Mouse (Mus musculus) v-Abl transformed pro-B cells (cell line): Measurements from ENCODE around the gene Hmgn1.
"Not testable (repeated sequence)": the region's sequence is repeated elsewhere in the genome, so short reads cannot be mapped to it uniquely, and the experiment has no call there.

ENCODE experiments used
- in situ Hi-C, 2 experiments: fragments of 400-800 bp; cut with MboI; formaldehyde crosslinking; loops; one replicate each; pipeline ENCODE4 v1.15.1; 2025; ENCODE audit not compliant: unreplicated experiment in 2 of 2

Gene Hmgn1

DNA sequence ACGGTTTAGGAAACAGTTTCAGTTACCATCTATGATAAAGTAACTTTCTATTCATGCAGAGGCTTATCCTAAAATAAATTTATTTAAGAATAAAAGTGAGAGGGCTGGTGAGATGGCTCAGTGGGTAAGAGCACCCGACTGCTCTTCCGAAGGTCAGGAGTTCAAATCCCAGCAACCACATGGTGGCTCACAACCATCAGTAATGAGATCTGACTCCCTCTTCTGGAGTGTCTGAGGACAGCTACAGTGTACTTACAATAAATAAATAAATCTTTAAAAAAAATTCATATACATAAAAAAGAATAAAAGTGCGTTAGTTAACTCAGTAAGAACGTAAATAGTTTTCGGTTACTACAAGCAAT is 17.2 kb upstream of the Hmgn1 start:
- in situ Hi-C loops, result loop anchor here (5.0 kb wide), 2 partner anchors 147 to 157 kb away; no protein-coding TSS in a partner anchor

- in situ Hi-C loops, result no loop called here
Observed at GRCm38 (mm10) chr16:96128466-96128865, 937 bp upstream of the Hmgn1 start.

DNA sequence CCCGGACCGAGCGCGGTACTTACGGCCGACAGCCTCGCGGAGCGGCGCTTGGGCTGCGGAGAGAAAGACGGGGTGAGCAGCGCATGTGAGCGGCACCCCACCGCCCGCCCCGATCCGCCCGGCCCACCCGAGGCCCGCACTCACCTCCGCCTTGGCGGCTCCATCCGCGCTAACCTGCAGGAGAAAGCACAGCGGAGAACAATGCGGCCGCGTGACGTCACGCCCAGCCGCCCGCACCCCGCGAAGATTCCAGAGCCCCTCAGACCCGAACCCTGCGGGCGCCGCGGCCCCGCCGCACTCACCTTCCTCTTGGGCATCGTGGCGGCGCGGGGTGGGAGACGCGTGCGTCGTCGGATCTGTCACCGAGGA is 257 bp downstream of the Hmgn1 start:
- in situ Hi-C loops, result no loop called here

- in situ Hi-C loops, result no loop called here
Observed at GRCm38 (mm10) chr16:96126684-96127171, 801 bp downstream of the Hmgn1 start.

DNA sequence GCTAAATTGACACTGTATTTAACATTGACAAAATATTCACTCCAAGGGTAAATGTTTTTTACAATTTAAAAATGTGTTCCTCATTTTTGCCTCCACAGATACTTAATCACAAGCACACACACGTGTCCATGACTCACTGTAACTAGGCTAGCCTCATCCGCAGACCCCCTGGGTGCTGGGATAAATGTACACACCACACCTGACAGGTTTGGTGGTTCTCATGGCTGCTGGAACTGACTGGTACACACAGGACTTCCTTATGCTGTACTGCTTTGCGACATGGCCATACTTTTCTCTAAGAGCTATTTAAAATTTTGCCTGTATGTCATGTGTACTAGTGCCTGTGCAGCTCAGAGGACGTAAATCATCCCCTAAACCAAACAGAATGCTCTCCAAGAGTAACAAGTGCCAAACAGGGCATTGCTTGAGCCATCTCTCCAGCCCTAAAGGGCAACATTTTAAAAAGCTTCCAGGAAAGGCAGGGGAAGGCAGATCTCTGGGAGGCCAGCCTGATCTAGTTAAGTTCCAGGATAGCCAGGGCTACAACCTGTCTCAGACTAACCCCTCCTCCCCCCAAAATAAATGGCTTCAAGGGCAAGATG is 7.4 kb downstream of the Hmgn1 start:
- in situ Hi-C loops, result no loop called here

GRCm38 (mm10) chr16:96114729-96115128 is 12.8 kb downstream of the Hmgn1 start:
- in situ Hi-C loops, result no loop called here

DNA sequence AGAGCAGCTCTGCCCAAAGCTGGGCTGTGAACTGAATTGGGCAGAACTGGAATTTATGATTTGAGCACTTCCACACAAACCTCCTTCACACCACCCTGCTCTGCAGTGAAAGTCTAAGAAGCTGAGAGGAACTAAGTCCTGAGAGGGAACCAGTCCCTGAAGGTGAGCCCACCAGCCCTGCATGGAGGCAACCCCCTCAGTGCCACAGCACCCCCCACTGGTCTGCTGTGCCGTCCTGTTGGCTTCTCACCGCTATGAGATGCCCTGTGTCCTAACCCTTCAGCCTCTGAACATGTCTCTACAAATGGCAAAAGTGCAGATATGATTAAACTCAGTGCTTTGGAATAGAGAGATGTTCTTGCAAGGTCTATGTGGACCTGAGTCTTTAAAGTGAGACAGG is 14.8 kb downstream of the Hmgn1 start:
- in situ Hi-C loops, result no loop called here

DNA sequence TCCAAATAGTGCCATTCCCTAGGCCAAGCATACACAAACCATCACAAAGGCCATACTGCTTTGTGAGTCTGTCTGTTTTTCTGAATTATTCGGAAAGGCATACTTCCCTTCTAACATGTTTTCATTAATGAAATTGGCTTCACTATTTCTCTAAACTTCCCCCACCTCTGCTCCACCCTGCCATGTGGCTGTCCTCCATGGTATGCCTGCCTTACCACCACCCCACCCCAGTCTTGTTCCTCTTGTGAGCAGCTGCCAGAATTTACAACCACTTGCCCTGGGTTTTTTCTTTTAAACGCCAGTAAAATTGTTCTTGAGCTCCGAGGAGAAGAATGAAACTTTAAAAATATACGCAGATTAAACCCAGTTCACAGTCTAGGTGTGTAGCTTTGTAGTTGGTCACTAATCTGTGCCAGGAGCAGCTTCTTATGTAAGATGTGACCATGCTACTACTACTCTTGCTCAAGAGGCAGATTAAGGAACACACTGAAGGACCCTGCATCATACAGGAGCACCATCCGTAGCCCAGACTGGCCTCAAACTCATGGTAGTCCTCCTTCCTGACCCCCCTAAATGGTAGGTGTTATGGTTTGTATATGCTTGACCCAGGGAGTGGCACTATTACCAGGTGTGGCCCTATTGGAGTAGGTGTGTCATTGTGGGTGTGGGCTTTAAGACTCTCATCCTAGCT is 16.7 kb downstream of the Hmgn1 start:
- in situ Hi-C loops, result no loop called here

GRCm38 (mm10) chr16:96109673-96110072 is 17.9 kb downstream of the Hmgn1 start:
- in situ Hi-C loops, result no loop called here

GRCm38 (mm10) chr16:96103036-96103435 is 24.5 kb downstream of the Hmgn1 start:
- in situ Hi-C loops, result no loop called here

DNA sequence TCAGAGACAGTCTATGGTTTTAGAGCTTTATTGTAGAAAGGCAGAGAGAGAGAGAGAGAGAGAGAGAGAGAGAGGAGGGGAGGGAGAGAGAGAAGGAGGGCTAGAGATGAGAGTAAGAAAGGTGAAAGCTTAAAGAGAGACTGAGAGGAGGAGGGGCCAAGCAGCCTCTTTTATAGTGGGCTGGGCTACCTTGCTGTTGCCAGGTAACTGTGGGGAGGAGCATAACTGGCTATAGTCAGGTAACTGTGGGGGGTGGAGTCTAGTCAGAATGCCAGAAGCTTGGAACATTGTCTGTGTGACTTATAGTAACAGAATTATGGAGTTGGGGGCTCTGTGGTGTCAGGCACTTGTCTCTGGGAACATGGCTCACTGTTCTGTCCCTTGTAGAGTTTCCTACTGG is 29.7 kb downstream of the Hmgn1 start:
- in situ Hi-C loops, result not testable (repeated sequence)

DNA sequence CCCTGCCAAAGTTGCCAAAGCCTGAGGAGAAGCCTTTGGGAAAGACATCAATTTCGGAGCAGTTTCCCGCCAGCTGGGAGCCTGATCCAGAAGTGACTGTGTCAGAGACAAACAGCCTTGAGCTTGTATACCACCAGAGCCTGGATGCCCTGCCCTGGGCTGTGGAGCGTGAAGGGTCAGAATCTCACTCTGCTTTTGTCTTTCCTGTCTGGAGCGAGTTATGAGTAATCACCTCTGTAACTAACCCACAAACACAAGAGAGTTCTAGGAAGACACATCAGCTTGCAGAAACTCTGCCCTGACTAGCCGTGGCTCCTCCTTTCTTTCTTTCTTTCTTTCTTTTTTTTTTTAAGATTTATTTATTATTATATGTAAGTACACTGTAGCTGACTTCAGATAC is 31.6 kb downstream of the Hmgn1 start:
- in situ Hi-C loops, result no loop called here

- in situ Hi-C loops, result no loop called here
Observed at GRCm38 (mm10) chr16:96091515-96092504, 35.7 kb downstream of the Hmgn1 start.

GRCm38 (mm10) chr16:96088120-96088519 is 39.4 kb downstream of the Hmgn1 start:
- in situ Hi-C loops, result no loop called here

GRCm38 (mm10) chr16:96087436-96087835 is 40.1 kb downstream of the Hmgn1 start:
- in situ Hi-C loops, result no loop called here

GRCm38 (mm10) chr16:96087001-96087400 is 40.5 kb downstream of the Hmgn1 start:
- in situ Hi-C loops, result no loop called here

DNA sequence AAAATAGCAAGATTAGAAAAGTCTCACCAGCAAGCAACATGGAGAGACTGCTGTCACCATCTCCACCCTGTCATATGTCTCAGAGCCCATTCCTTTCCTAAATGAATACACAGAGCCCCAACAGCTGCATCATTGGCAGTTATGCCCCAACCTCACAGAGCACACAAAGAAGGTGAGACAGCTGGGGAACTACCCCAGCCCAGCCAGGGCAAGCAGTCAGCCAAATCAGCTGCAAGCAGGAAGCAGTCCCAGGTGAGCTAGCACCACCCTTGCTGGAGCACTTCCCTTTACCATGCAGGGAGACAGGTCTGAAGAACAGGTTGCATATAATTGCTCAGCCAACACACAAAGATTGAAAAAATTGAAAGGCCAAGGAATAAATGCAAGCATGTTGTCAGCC is 41.9 kb downstream of the Hmgn1 start:
- in situ Hi-C loops, result no loop called here

DNA sequence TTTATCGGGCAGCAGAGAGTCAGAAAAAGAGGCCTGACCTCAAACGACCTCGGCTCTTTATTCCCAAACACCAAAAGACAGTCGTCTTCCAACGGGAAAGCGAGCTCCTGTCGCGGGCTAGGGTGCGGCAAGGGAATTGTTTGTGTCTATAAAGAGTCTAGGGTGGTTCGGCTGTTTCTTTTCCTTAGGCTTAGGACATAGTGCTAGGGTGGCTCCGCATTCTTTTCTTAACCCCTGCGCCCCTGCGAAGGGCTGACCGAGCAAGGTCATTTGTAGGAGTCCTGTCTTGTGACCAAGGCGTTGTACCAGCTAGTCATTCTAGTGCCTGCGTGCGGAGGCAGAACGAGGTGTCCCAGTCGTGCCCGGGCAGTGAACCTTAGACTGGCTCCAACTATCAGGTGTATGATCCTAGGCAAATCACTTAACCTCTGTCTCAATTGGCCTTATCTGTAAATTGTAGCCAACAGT is 44.3 kb downstream of the Hmgn1 start:
- in situ Hi-C loops, result no loop called here

GRCm38 (mm10) chr16:96082301-96083178 is 45.0 kb downstream of the Hmgn1 start, which contains the start of gene Brwd1:
Brwd1 (minus strand) TSS chr16:96082526.
- in situ Hi-C loops, result no loop called here

DNA sequence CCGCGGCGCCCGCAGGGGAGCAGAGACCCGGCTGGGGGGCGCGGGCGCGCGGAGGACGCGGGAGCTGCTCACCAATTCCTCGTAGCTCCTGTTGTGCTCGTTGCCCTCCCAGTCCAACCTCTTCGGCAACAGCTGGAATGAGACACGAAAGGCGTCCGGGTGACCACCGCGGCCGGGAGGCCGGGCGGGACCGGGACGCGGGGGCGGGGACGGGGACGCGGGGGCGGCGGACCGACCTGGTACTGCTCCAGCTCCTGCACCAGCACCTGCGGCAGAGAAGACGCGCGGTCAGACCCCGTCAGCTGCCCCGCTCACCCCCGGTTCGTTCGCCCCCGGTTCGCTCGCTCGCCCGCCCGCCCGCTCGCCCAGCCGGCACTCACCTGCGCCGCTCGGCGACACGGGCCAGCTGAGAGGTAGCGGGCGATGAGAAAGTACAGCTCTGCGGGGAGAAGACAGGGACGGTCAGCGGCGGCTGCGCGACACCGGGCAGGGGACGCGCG is 45.7 kb downstream of the Hmgn1 start:
- in situ Hi-C loops, result no loop called here
